Mouse (Mus musculus): Measurements from ENCODE around the gene Zbtb24. TPM values are rescaled to one million over a fixed set of nuclear protein-coding genes. Genes with fewer than 3 reads are reported as not detected.
A peak's percentile ranks its signal among the peaks of the same experiment; 100 is the strongest.
"Not testable (repeated sequence)": the region's sequence is repeated elsewhere in the genome, so short reads cannot be mapped to it uniquely, and the experiment has no call there.

The Zbtb24 gene
- total RNA-seq (2015; ENCODE audit: low replicate concordance) (2.9 and 6.9 TPM in 2 replicates), total RNA-seq (2017; ENCODE audit: low replicate concordance) (8.5 and 9.2 TPM in 2 replicates)

GRCm38 (mm10) chr10:41450137-41450670, at the start of gene Zbtb24:
TSS of gene Zbtb24 (plus strand) at chr10:41450383.
- peak; percentile 97 for ATAC-seq (replicated peaks; ENCODE audit: low FRiP score, poor library complexity, severe bottlenecking)

- no peak for ATAC-seq (replicated peaks; ENCODE audit: low FRiP score, poor library complexity, severe bottlenecking)
These were observed 49.1 kb upstream of the Zbtb24 start for GRCm38 (mm10) chr10:41401097-41401496.

GRCm38 (mm10) chr10:41403364-41403763, 46.8 kb upstream of the Zbtb24 start:
- no peak for ATAC-seq (replicated peaks; ENCODE audit: low FRiP score, poor library complexity, severe bottlenecking)

GRCm38 (mm10) chr10:41403893-41404612, 46.1 kb upstream of the Zbtb24 start:
- ATAC-seq (replicated peaks; ENCODE audit: low FRiP score, poor library complexity, severe bottlenecking) = no peak

- ATAC-seq (replicated peaks; ENCODE audit: low FRiP score, poor library complexity, severe bottlenecking) = not testable (repeated sequence)
These were observed 40.0 kb upstream of the Zbtb24 start for GRCm38 (mm10) chr10:41410176-41410575.

DNA sequence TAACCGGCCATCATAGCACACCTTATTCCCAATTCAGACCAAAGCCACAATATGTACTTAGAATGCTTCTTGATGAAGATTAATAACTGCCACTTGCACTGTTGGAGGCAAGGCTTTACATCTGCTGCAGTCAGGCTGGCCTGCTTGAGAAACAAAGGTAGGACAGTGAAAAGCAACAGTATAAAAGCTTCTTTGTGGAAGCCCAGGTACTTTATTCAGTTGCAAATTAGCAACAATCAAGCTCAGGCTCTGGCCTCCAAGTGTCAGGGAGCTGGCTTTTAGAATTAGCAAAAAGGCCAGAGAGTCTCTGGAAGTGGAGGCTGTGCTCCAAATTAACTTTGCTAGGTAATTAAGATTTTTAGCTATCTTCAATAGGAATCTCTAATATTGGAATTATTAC, 39.4 kb upstream of the Zbtb24 start:
- ATAC-seq (replicated peaks; ENCODE audit: low FRiP score, poor library complexity, severe bottlenecking) = not testable (repeated sequence)

DNA sequence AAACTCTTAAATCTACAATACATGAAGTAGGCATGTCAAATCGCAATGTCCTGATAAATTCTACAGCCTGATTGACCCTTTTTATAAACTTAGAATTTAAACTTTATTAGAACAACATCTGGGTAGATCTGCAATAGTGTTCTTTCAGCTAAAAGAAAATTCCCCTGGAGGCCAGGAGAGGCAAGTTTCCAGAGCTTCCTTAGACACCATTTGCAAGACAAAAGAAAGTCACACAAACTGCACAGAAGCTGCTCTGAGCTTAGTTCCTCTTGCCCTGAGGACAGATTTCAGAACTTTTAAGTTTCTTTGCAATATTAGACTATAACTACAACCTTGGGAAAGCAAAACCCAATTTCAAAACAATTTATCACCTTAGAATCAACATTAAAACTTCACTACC, 36.7 kb upstream of the Zbtb24 start:
- not testable (repeated sequence) for ATAC-seq (replicated peaks; ENCODE audit: low FRiP score, poor library complexity, severe bottlenecking)

DNA sequence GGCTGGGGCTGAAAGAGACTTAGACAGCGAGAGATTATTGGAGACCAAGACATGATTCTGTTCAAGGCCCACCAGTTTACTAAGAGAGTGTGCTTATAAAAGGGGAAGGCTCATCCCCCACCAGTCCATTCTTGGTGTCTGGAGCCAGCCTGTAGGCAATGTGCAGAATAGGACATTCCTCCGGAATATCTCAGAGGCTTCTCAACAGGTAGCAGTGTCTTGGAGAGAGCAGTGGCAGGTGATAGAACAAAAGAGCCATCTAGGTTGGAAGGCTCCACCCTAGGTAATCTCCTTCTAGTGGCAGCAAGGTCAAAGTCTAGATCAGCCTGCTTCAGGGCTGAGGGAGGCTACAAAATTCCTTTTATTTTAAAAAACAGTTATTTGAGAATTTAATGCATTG, 34.8 kb upstream of the Zbtb24 start:
- ATAC-seq (replicated peaks; ENCODE audit: low FRiP score, poor library complexity, severe bottlenecking) = not testable (repeated sequence)

DNA sequence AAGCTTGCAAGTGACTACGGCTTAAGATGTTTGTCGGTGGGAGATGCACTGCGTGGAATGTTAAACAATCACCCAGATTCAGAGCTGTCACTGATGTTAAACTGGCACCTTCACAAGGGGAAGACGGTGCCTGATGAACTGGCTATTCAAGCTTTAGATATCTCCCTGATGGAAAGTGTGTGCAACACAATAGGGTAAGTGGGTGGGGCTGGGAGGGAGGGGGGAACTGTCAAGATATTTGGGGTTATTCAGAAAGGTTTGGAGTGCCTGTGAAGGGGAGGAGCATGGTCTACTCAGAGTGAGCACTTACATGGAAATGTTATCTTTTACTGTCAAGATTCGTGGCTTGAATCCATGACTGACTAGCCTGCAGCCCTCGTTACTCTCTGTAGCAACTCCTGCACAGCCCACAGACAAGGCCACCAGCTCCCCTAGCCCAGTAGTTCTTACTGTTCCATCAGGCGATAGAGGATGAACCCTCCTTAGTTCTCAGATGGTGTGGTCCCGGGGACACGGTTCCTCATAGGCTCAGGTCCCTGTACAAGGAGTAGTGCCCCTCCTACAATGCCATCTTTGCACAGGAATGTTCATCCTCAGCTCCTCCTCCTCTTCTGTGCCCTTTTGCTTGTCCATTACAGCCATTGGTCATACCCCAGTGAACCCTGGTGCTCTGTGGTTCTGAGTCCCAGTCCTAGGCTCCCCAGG, 29.5 kb upstream of the Zbtb24 start:
- no peak for ATAC-seq (replicated peaks; ENCODE audit: low FRiP score, poor library complexity, severe bottlenecking)

DNA sequence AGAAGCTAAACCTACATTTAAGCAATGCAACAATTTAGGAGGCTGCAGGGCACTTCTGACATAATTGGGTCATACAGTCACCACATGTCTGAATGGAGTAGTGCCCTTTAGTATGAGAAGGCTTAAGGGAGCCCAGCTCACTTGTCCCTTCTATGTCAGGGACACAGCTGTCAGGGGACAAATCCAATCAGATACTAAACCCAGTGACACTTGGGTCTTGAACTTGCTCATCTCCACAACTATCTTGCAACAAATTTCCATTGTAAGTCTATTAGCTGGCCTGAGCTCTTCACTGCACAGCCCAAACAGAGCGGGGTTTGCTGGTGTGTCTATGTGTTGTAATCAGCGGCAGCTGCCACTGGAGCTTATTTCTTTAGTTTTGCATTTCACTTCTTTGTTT, 26.5 kb upstream of the Zbtb24 start:
- ATAC-seq (replicated peaks; ENCODE audit: low FRiP score, poor library complexity, severe bottlenecking) = no peak

DNA sequence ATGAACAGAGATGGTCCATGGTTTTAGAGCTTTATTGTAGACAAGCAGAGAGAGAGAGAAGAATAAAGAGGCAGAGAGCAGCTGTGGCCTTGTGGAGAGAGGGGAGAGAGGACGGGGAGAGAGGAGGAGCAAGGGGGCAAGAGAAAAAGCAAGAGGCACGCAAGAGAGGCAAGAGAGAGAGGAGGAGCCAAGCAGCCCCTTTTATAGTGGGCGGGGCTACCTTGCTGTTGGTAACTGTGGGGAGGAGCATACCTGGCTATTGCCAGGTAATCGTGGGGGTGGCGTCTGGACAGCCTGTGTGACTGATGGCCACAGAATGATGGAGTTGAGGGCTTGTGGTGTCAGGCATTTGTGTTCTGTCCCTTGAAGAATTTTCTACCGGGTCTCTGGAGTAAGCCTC, 23.8 kb upstream of the Zbtb24 start:
- no peak for ATAC-seq (replicated peaks; ENCODE audit: low FRiP score, poor library complexity, severe bottlenecking)

DNA sequence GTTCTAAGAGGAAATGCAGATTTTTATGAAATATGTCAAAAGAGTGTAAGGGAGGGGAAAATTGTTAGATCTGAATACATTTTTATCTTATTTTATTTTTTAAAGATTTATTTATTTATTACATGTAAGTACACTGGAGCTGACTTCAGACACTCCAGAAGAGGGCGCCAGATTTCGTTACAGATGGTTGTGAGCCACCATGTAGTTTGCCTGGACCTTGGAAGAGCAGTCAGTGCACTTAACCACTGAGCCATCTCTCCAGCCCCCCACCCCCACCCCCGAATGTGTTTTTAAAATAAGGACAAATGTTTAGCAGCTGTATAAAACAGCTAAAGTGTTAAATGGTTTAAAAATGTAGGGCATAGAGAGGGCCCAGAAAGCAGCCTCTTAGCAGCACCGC, 15.6 kb upstream of the Zbtb24 start:
- no peak for ATAC-seq (replicated peaks; ENCODE audit: low FRiP score, poor library complexity, severe bottlenecking)

- ATAC-seq (replicated peaks; ENCODE audit: low FRiP score, poor library complexity, severe bottlenecking) = no peak
These were observed 15.0 kb upstream of the Zbtb24 start for GRCm38 (mm10) chr10:41435141-41435540.

- ATAC-seq (replicated peaks; ENCODE audit: low FRiP score, poor library complexity, severe bottlenecking) = no peak
These were observed 2.0 kb upstream of the Zbtb24 start for GRCm38 (mm10) chr10:41448216-41448615.

- peak; percentile 63 for ATAC-seq (replicated peaks; ENCODE audit: low FRiP score, poor library complexity, severe bottlenecking)
These were observed 499 bp upstream of the Zbtb24 start for GRCm38 (mm10) chr10:41449684-41450083.

DNA sequence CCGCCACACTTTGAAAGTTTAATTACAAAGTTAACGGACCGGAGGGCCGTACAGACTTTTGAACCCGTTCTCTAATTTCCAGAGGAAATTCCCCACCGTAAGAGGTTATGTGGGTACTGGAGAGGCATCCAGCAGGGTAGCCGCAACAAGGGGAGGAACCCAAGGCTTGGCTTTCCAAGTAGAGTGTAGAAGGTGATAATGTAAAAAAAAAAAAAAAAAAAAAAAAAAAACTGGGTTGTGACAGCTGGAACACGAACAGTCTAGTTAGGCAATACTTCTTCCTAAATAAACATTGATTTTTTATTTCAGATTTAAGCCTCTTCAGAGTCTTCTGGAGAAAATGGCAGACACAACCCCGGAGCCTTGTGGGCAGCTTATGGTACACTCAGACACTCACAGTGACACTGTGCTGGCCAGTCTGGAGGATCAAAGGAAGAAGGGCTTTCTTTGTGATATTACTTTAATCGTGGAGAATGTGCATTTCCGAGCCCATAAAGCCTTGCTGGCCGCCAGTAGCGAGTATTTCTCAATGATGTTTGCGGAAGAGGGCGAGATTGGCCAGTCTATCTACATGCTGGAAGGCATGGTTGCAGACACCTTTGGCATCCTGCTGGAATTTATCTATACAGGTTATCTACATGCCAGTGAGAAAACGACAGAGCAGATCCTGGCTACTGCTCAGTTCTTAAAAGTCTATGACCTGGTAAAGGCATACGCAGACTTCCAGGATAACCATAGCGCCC, 768 bp downstream of the Zbtb24 start:
- no peak for ATAC-seq (replicated peaks; ENCODE audit: low FRiP score, poor library complexity, severe bottlenecking)

DNA sequence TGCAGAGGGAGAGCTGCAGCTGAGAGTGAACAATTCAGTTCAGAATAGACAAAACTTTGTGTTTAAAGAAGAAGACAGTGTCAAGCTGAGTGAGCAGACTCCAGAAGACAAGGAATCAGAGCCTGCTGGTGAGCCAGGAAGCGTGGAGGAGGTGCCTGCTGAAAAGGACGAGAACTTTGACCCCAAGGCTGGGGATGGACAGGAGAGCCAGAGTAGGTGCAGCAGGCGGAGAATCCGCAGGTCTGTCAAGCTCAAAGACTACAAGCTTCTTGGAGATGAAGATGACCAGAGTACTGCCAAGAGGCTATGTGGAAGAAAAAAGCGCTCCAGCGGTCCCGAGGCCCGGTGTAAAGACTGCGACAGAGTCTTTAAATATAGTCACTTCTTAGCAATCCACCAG, 1.5 kb downstream of the Zbtb24 start:
- ATAC-seq (replicated peaks; ENCODE audit: low FRiP score, poor library complexity, severe bottlenecking) = no peak

GRCm38 (mm10) chr10:41452791-41453190, 2.6 kb downstream of the Zbtb24 start:
- ATAC-seq (replicated peaks; ENCODE audit: low FRiP score, poor library complexity, severe bottlenecking) = no peak

DNA sequence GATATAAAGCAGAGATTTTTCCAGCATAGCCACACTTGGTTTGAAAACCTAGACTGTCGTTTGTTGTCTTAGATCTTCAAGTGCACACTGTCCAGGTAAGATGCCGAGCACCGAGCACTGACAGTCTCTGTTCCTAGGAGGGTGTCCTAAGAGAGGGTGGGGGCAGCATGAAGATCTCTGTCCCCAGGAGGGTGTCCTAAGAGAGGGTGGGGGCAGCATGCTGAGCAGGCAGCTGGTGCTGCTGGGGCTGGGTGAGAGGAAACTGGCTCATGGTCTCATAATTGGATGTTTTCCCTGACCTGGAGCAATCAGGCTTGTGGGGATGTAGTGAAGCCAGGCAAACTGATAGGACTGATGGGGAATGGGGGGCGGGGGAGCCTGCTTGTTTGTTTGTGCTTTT, 9.8 kb downstream of the Zbtb24 start:
- no peak for ATAC-seq (replicated peaks; ENCODE audit: low FRiP score, poor library complexity, severe bottlenecking)

GRCm38 (mm10) chr10:41460501-41460900, 10.3 kb downstream of the Zbtb24 start:
- ATAC-seq (replicated peaks; ENCODE audit: low FRiP score, poor library complexity, severe bottlenecking) = no peak

Measured in erythroblast, adult 5-6 weeks (primary cell).